ENCODE assay signal across 9 mouse cellular contexts in the genomic region with DNA sequence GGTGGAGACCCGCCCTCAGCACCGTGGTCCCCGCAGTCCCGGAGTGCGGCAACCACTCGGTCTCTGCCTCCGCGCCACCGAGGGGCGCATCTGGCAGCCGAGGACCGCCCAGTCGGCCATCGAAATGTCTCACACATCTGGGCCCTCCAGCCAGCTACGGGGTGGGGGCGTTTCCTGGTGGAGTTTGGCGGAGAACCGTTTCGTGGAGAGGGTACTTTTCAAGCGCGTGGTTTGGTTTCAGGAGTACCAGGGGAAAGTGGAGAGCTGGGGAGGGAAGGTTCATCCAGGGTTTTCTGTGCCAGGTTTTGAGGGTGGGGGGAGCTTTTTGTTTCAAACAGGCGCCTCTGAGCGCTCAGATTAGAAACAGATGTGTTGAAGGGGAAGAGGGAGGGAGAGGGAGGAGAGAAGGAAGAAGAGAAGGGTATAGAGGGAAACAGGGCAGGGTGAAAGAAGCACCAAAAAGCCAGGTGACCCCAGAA. TPM values are rescaled to one million over a fixed set of nuclear protein-coding genes. Genes with fewer than 3 reads are reported as not detected.
A peak's percentile ranks its signal among the peaks of the same experiment; 100 is the strongest.
DNase-seq lines count a peak whose midpoint lies in the region; ATAC-seq and TF ChIP-seq lines count a peak whose summit lies in the region.
"Had no signal": no experiment of that assay in that cellular context is flagged by ENCODE, and none has a peak within 500 bp of the region (broad histone marks: within the 10 kb centered on the region; RNA-seq: fewer than 3 reads in every experiment).

No protein-coding gene starts in this region.

- peak overlapping the region; percentile 84 for H3K9ac ChIP-seq in kidney, embryonic 14.5 days (ENCODE audit: low read depth, low read length)
- H3K9ac ChIP-seq in heart, embryonic 15.5 days: peak overlapping the region; percentile 61
- peak overlapping the region; percentile 43; the same call in 1 of the 2 replicates for H3K9ac ChIP-seq in liver, embryonic 13.5 days
- peak overlapping the region; percentile 94 for H3K9ac ChIP-seq in stomach, embryonic 15.5 days

- no peak for TF ChIP-seq CTCF in E14TG2a.4 (conservative IDR thresholded peaks at IDR 0.05; ENCODE audit: low read length)

- no peak; the same call in 1 of the 2 replicates for ATAC-seq in kidney, embryonic 14.5 days (ENCODE audit: low FRiP score, low TSS enrichment)
- ATAC-seq in heart, embryonic 15.5 days (replicated peaks; ENCODE audit: insufficient number of reproducible peaks, insufficient read depth, low FRiP score, low read depth): 0 out of 2 replicates have a peak, but pooled peaks have one; percentile 38
- ATAC-seq in liver, embryonic 13.5 days (ENCODE audit: low read depth): no peak
- peak; percentile 53; the same call in 1 of the 2 replicates for ATAC-seq in stomach, embryonic 15.5 days (ENCODE audit: insufficient read depth, low FRiP score, low read depth)

- no peaks in the 10 kb centered on the region for H3K36me3 ChIP-seq in kidney, embryonic 14.5 days (ENCODE audit: control insufficient read depth, insufficient read depth, low read length)
- no peaks in the 10 kb centered on the region for H3K36me3 ChIP-seq in E14TG2a.4 (ENCODE audit: insufficient read depth, low read length)
- H3K36me3 ChIP-seq in heart, embryonic 15.5 days: no peaks in the 10 kb centered on the region
- no peaks in the 10 kb centered on the region for H3K36me3 ChIP-seq in liver, embryonic 13.5 days
- H3K36me3 ChIP-seq in stomach, embryonic 15.5 days: no peaks in the 10 kb centered on the region

- peak overlapping the region; percentile 86 for H3K4me2 ChIP-seq in kidney, embryonic 14.5 days (replicated peaks; ENCODE audit: low read depth, low read length)
- H3K4me2 ChIP-seq in heart, embryonic 15.5 days: peak overlapping the region; percentile 96
- peak overlapping the region; percentile 63 for H3K4me2 ChIP-seq in liver, embryonic 13.5 days
- peak overlapping the region; percentile 81 for H3K4me2 ChIP-seq in stomach, embryonic 15.5 days

- H3K27ac ChIP-seq in kidney, embryonic 14.5 days (ENCODE audit: low read depth, low read length): peak overlapping the region; percentile 93
- H3K27ac ChIP-seq in heart, embryonic 15.5 days: peak overlapping the region; percentile 67
- H3K27ac ChIP-seq in liver, embryonic 13.5 days: no peak overlapping the region
- H3K27ac ChIP-seq in stomach, embryonic 15.5 days: peak overlapping the region; percentile 93
- H3K27ac ChIP-seq: macrophage had no signal

- DNase-seq in kidney, postnatal 36 days: no peak
- DNase-seq in embryo, embryonic 11 days: peak; percentile 77
- no peak for DNase-seq in liver, embryonic 13.5 days
- DNase-seq in frontal cortex, adult 2 months (ENCODE audit: extremely low spot score in 1 of 2, low spot score in 1 of 2): no peak

- H3K4me1 ChIP-seq in kidney, embryonic 14.5 days (ENCODE audit: control insufficient read depth, insufficient read depth, low read length): peaks cover 11% of the 10 kb centered on the region; the same call in 1 of the 2 replicates
- H3K4me1 ChIP-seq in E14TG2a.4 (replicated peaks; ENCODE audit: low read depth, low read length): peaks cover 15% of the 10 kb centered on the region
- H3K4me1 ChIP-seq in heart, embryonic 15.5 days (replicated peaks): peaks cover 10% of the 10 kb centered on the region
- H3K4me1 ChIP-seq in liver, embryonic 13.5 days (replicated peaks): no peaks in the 10 kb centered on the region
- peaks cover 14% of the 10 kb centered on the region; the same call in 1 of the 2 replicates for H3K4me1 ChIP-seq in stomach, embryonic 15.5 days

- no peaks in the 10 kb centered on the region for H3K9me3 ChIP-seq in kidney, embryonic 14.5 days (ENCODE audit: control insufficient read depth, low read length)
- H3K9me3 ChIP-seq in E14TG2a.4 (ENCODE audit: low read length): no peaks in the 10 kb centered on the region
- H3K9me3 ChIP-seq in heart, embryonic 15.5 days (replicated peaks): no peaks in the 10 kb centered on the region
- no peaks in the 10 kb centered on the region for H3K9me3 ChIP-seq in liver, embryonic 13.5 days (replicated peaks)
- no peaks in the 10 kb centered on the region for H3K9me3 ChIP-seq in stomach, embryonic 15.5 days

- peak overlapping the region; percentile 79 for H3K4me3 ChIP-seq in kidney, embryonic 14.5 days (ENCODE audit: low read length)
- H3K4me3 ChIP-seq in E14TG2a.4 (replicated peaks; ENCODE audit: low read length): peak overlapping the region; percentile 84
- H3K4me3 ChIP-seq in heart, embryonic 15.5 days: peak overlapping the region; percentile 63
- peak overlapping the region; percentile 51 for H3K4me3 ChIP-seq in liver, embryonic 13.5 days (replicated peaks)
- H3K4me3 ChIP-seq in stomach, embryonic 15.5 days (replicated peaks): peak overlapping the region; percentile 69

- H3K27me3 ChIP-seq in kidney, embryonic 14.5 days (ENCODE audit: control insufficient read depth, insufficient read depth, low read length): peaks cover 4% of the 10 kb centered on the region; the same call in 1 of the 2 replicates
- peaks cover 74% of the 10 kb centered on the region for H3K27me3 ChIP-seq in E14TG2a.4 (ENCODE audit: insufficient read depth, low read length)
- H3K27me3 ChIP-seq in heart, embryonic 15.5 days: peaks cover 41% of the 10 kb centered on the region
- H3K27me3 ChIP-seq in liver, embryonic 13.5 days: peaks cover 38% of the 10 kb centered on the region
- H3K27me3 ChIP-seq in stomach, embryonic 15.5 days (replicated peaks): peaks cover 6% of the 10 kb centered on the region; the same call in 1 of the 2 replicates

- under 1% methylated on average over 23 of the region's 23 CpGs for WGBS in kidney, embryonic 14.5 days
- under 1% methylated on average over 23 of the region's 23 CpGs for WGBS in heart, embryonic 15.5 days
- under 1% methylated on average over 23 of the region's 23 CpGs for WGBS in liver, embryonic 13.5 days (ENCODE audit: insufficient replicate concordance)
- 0% methylated on average over 23 of the region's 23 CpGs for WGBS in stomach, embryonic 15.5 days

RNA-seq across cellular contexts. Expression of a gene that starts 0.7 kb away (rescaled TPM):
- 39.0 and 41.5 TPM in 2 replicates for polyA plus RNA-seq in kidney, embryonic 14.5 days (2014; fragmentation: Nextera tagmentation; extraction: Ambion mirVana)
- 7.9 and 9.8 TPM in 2 replicates for polyA plus RNA-seq in heart, embryonic 15.5 days (2015; fragmentation: Nextera tagmentation; extraction: Ambion mirVana)
- 1.6 and 1.7 TPM in 2 replicates for polyA plus RNA-seq in liver, embryonic 13.5 days (2015; fragmentation: Nextera tagmentation; extraction: Ambion mirVana)
- 27.2 and 29.2 TPM in 2 replicates for polyA plus RNA-seq in stomach, embryonic 15.5 days (2015; fragmentation: Nextera tagmentation; extraction: Ambion mirVana)
- 16.6 and 19.6 TPM in 2 replicates for polyA plus RNA-seq in frontal cortex, adult 2 months (2012; rRNA removed)

RNA-seq across cellular contexts. Expression of a gene that starts 16.0 kb away (rescaled TPM):
- not detected in 2 replicates for polyA plus RNA-seq in kidney, embryonic 14.5 days (2014; fragmentation: Nextera tagmentation; extraction: Ambion mirVana)
- not detected in 2 replicates for polyA plus RNA-seq in heart, embryonic 15.5 days (2015; fragmentation: Nextera tagmentation; extraction: Ambion mirVana)
- polyA plus RNA-seq in liver, embryonic 13.5 days (2015; fragmentation: Nextera tagmentation; extraction: Ambion mirVana): not detected in 2 replicates
- polyA plus RNA-seq in stomach, embryonic 15.5 days (2015; fragmentation: Nextera tagmentation; extraction: Ambion mirVana): not detected in 2 replicates
- not detected in 2 replicates for polyA plus RNA-seq in frontal cortex, adult 2 months (2012; rRNA removed)
- polyA plus RNA-seq: macrophage had no signal

Comparison
In these comparisons a context has a peak if more than half of its experiments do, and no peak if none do; other contexts are left out.
1. ATAC-seq: peak in heart, embryonic 15.5 days (single experiment) and stomach, embryonic 15.5 days (single experiment); none in kidney, embryonic 14.5 days (single experiment) and liver, embryonic 13.5 days (single experiment).
2. H3K9ac ChIP-seq: peak in every context shown above with its lines; median percentile 94 in stomach, embryonic 15.5 days; 84 in kidney, embryonic 14.5 days; 61 in heart, embryonic 15.5 days; 43 in liver, embryonic 13.5 days.
3. Peak in every context shown above with its lines, with median percentiles within 50 percentile points of each other: H3K4me2 ChIP-seq and H3K4me3 ChIP-seq.